Mouse (Mus musculus) bone marrow, adult 2 months (tissue): ENCODE measurements around the gene Ifi44.

Experiments used
- CTCF ChIP-seq: fragments of 200-500 bp; IDR thresholded peaks from 2 replicates; pipeline ENCODE4 v1.5.1; 2011; ENCODE audit warnings: low read length, control low read depth; ENCODE audit not compliant: control insufficient read depth, insufficient read depth
- POLR2A ChIP-seq: fragments of 200-500 bp; IDR thresholded peaks from 2 replicates; pipeline ENCODE4 v1.6.1; 2011; ENCODE audit warnings: low read depth, mild to moderate bottlenecking, control low read depth, low read length, borderline replicate concordance; ENCODE audit not compliant: control insufficient read depth

- TF ChIP-seq CTCF = no peak
- no peak for TF ChIP-seq POLR2A
Observed at GRCm38 (mm10) chr3:151788622-151789021, 38.9 kb upstream of the Ifi44 start.
